Mouse (Mus musculus) megakaryocyte-erythroid progenitor cell, adult 5 weeks (primary cell): ENCODE data around the gene Olfr1507. TPM values are rescaled to one million over a fixed set of nuclear protein-coding genes. Genes with fewer than 3 reads are reported as not detected.

Experiments
- polyA plus RNA-seq: library from polyadenylated mRNA; stranded (reverse); fragments of >175 nt; gene quantifications from 2 replicates; pipeline ENCODE4 v1.2.3, GENCODE M21; 2012

The Olfr1507 gene
- not detected in 2 replicates for polyA plus RNA-seq

GRCm38 (mm10) chr14:52495516-52495915, at the start of gene Olfr1507:
Gene Olfr1507 (minus strand): TSS chr14:52495749.

DNA sequence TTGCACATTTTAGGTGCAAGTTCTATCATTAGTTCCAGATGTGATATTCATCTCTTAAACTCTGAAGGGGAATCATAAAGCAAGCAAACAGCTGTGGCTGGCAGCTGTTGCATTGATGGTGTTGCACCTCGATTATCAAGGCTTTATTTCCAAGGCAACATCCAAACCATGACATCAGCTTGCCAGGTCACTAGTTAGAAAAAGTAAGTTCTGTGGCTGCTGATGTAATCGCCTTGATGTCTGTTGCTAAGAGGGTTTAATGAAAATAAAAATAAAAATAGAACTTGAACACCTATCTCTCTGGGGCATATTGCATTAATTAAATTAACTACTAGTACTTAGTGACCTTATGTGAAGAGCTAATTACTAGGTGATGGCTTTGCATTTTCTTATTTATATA, 28.2 kb downstream of the Olfr1507 start, which contains the start of gene Olfr1508:
Gene Olfr1508 (minus strand): TSS at position 101 of the 400 bp plus-strand sequence.

DNA sequence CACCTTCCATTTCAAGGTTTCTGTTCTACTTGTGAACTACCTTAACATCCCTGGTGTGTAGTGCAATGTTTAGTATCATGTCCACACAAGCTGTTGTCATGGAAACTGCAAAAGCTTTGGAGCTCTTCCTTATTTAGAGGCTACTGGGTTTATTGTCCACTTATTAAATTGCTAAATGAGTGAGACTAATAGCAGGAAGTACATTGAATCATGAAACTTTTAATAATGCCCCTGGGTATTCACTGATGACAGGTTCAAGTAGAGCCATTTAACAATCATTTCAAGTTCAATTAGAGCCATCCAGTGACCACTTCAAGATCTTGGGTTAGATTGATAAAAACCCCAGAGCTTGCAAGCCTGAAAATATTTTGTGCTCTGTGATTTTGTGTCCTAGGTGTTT, 52.9 kb downstream of the Olfr1507 start, which contains the start of gene Olfr1509:
Gene Olfr1509 (plus strand): TSS at position 301 of the 400 bp plus-strand sequence.

Other genes starting within 250 kb of the Olfr1507 start
- gene Chd8, start 238.0 kb downstream of the Olfr1507 start, polyA plus RNA-seq: 11.4 and 14.8 TPM in 2 replicates
- 38.1 and 41.5 TPM in 2 replicates for gene Tox4, start 216.6 kb downstream of the Olfr1507 start, polyA plus RNA-seq
- 0.36 and 0.48 TPM in 2 replicates for gene Rab2b, start 216.2 kb downstream of the Olfr1507 start, polyA plus RNA-seq
- 12.9 and 18.7 TPM in 2 replicates for gene Mettl3, start 190.6 kb downstream of the Olfr1507 start, polyA plus RNA-seq
- 1.4 and 2.2 TPM in 2 replicates for gene Sall2, start 167.0 kb downstream of the Olfr1507 start, polyA plus RNA-seq
- gene Olfr1513, start 139.3 kb downstream of the Olfr1507 start, polyA plus RNA-seq: not detected in 2 replicates
- gene Olfr1512, start 116.6 kb downstream of the Olfr1507 start, polyA plus RNA-seq: not detected in 2 replicates
- not detected in 2 replicates for gene Olfr1511, start 98.4 kb downstream of the Olfr1507 start, polyA plus RNA-seq
- not detected in 2 replicates for gene Olfr1510, start 81.4 kb downstream of the Olfr1507 start, polyA plus RNA-seq
- not detected in 2 replicates for gene Olfr1509, start 52.8 kb downstream of the Olfr1507 start, polyA plus RNA-seq
- 0.01 TPM in 1 of 2 replicates, not detected in the other for gene Olfr1508, start 28.3 kb downstream of the Olfr1507 start, polyA plus RNA-seq